Mouse (Mus musculus): ENCODE results near the gene Gm4969. TPM values are rescaled to one million over a fixed set of nuclear protein-coding genes. Genes with fewer than 3 reads are reported as not detected.
"Not testable (repeated sequence)": the region's sequence is repeated elsewhere in the genome, so short reads cannot be mapped to it uniquely, and the experiment has no call there.

Gm4969 gene
- polyA plus RNA-seq, 1 experiment = not detected

DNA sequence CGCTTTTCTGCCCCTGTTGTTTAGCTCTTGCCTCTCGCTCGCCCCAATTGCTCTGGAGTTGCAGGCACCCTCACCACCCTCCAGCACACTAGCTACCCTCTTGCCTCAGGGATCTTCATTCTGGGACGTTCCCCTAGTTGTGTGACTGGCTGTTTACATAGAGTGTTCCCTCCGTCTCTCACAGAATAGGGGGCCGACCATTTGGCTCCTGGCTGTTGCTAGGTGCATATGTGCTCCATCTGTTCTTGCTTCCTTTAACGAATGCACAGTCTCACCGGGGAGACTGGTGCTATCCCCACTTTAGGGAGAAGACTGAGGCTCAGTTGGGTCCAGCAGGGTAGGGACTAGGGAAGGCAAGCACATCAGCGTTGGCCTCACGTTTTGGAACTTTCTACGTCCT lies 40.4 kb upstream of the Gm4969 start:
- no peak for TF ChIP-seq POLR2A (IDR thresholded peaks at IDR 0.05; ENCODE audit: borderline replicate concordance, extremely low read depth, low read depth, low read length)
- no peak for TF ChIP-seq CTCF (IDR thresholded peaks at IDR 0.05; ENCODE audit: insufficient read depth, low read length)
- H3K4me1 ChIP-seq (ENCODE audit: control insufficient read depth, insufficient read depth, low read length) = no peaks in the 10 kb centered on the region; the same call in none of the 2 replicates
- no peak overlapping the region for H3K4me3 ChIP-seq (replicated peaks; ENCODE audit: extremely low read depth, low read depth, low read length)
- no peak for DNase-seq
- 69% methylated on average over 11 of the region's 11 CpGs for WGBS

GRCm38 (mm10) chr7:19157160-19157800 lies 39.1 kb upstream of the Gm4969 start:
- TF ChIP-seq POLR2A (IDR thresholded peaks at IDR 0.05; ENCODE audit: borderline replicate concordance, extremely low read depth, low read depth, low read length) (no peak), CTCF (IDR thresholded peaks at IDR 0.05; ENCODE audit: insufficient read depth, low read length) (peak; percentile 65)
- WGBS = 5% methylated on average over 30 of the region's 30 CpGs
- peak; percentile 90 for DNase-seq
- no peak overlapping the region for H3K4me3 ChIP-seq (replicated peaks; ENCODE audit: extremely low read depth, low read depth, low read length)
- no peaks in the 10 kb centered on the region; the same call in none of the 2 replicates for H3K4me1 ChIP-seq (ENCODE audit: control insufficient read depth, insufficient read depth, low read length)

DNA sequence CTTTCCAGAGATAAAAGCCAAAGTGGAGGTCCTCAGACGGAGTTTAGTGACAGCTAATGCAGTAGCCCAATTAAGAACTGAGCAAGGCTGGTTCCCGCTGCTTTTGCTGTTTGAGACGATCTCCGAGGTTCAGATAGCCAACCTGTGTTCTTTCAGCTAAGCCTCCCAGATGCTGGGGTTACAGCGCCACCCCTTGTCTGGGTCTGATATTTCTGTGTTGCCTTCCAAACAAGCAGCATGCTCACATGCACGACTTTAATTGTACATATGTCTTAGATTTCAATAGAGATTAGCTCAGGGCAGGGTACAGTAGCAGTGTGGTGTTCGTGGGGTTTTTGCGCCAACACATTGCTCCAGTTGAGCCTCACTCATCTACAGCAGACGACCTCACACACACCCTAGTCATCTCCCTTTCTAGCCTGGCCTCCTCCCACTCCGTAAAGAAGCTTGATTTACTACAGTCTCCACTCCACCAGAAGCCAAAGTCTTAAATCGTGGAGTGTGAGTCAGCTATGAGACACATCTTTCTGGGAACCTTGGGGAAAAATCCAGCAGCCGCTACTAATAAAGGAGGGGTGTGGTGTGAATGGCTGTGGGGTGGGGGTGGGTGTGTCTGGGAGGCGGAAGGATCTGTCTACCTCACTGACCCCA lies 37.8 kb upstream of the Gm4969 start:
- TF ChIP-seq POLR2A (IDR thresholded peaks at IDR 0.05; ENCODE audit: borderline replicate concordance, extremely low read depth, low read depth, low read length) (no peak), CTCF (IDR thresholded peaks at IDR 0.05; ENCODE audit: insufficient read depth, low read length) (no peak)
- no peak overlapping the region for H3K4me3 ChIP-seq (replicated peaks; ENCODE audit: extremely low read depth, low read depth, low read length)
- no peak for DNase-seq
- H3K4me1 ChIP-seq (ENCODE audit: control insufficient read depth, insufficient read depth, low read length) = no peaks in the 10 kb centered on the region; the same call in none of the 2 replicates
- 67% methylated on average over 13 of the region's 13 CpGs for WGBS

DNA sequence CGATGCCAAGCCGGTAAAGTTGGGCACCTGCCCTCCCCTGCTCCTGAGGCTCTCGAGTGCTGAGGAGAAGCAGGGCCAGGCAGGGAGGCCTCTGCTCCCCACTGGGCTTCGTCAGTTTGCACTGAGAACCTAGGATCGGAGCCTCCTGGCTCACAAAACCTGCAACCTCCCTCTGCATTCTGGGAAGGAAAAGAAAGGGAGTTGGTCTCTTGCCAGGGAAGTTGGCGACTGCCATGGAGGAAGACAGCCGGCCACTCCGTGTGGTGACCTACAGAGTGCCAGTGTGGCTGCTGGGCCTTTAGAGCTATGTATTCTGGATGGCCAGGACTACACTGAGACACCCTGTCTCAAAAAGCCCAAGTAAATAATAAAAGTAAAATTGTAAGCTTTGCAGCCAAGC lies 36.6 kb upstream of the Gm4969 start:
- Histone ChIP-seq H3K4me1 (ENCODE audit: control insufficient read depth, insufficient read depth, low read length) (no peaks in the 10 kb centered on the region; the same call in none of the 2 replicates), H3K4me3 (replicated peaks; ENCODE audit: extremely low read depth, low read depth, low read length) (no peak overlapping the region)
- DNase-seq = no peak
- TF ChIP-seq POLR2A (IDR thresholded peaks at IDR 0.05; ENCODE audit: borderline replicate concordance, extremely low read depth, low read depth, low read length) (no peak), CTCF (IDR thresholded peaks at IDR 0.05; ENCODE audit: insufficient read depth, low read length) (no peak)
- 73% methylated on average over 8 of the region's 8 CpGs for WGBS

- not testable (repeated sequence) for DNase-seq; H3K4me3 ChIP-seq (replicated peaks; ENCODE audit: extremely low read depth, low read depth, low read length); H3K4me1 ChIP-seq (ENCODE audit: control insufficient read depth, insufficient read depth, low read length)
- WGBS = 84% methylated on average over 10 of the region's 10 CpGs
These were observed 33.0 kb upstream of the Gm4969 start for GRCm38 (mm10) chr7:19151121-19151520.

- under 1% methylated on average over 24 of the region's 24 CpGs for WGBS
- peak; percentile 96 for DNase-seq
- H3K4me3 ChIP-seq (replicated peaks; ENCODE audit: extremely low read depth, low read depth, low read length) = peak within 1 kb of the TSS; percentile 94
These were observed 31.5 kb upstream of the Gm4969 start, which contains the start of gene Snrpd2 for GRCm38 (mm10) chr7:19149626-19150025. Snrpd2 (plus strand) TSS chr7:19149722.

DNA sequence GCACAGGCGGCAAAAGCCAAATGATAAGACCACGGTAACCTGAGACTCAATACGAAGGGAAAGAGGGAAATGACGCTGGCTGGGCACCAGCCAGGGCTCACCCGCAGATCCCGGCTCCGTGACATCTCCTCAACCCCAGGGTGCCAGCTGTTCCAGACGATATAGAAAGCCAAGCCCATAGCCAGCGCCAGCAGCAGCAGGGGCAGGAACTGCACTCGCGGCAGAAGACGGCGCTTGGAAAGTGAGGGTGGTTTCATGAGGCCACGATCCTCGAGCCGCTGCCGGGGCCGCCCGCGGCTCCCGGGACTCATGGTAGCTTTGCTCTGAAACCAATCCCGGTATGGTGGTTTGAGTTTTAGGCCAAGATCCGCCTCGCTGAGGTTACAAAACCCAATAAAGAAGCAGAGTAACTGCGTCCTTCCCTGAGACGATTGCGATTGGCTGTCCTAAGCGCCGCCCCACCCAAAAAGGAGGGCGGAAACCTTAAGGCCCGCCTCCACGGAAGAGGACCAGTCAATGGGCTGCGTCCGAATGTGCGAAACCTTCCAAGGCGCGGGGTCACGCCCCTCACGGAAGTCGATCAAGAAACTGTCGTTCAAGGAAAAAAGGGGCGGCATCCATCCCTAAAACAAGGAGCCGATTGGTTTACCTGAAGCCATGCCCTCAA lies 30.8 kb upstream of the Gm4969 start, which contains the start of gene Qpctl:
Gene Qpctl, minus strand, starts transcription at position 417 of the 667 bp plus-strand sequence.
- TF ChIP-seq CTCF (IDR thresholded peaks at IDR 0.05; ENCODE audit: insufficient read depth, low read length) (no peak), POLR2A (IDR thresholded peaks at IDR 0.05; ENCODE audit: borderline replicate concordance, extremely low read depth, low read depth, low read length) (peak; percentile 48; the same call in 1 of the 2 replicates)
- Histone ChIP-seq H3K4me3 (replicated peaks; ENCODE audit: extremely low read depth, low read depth, low read length) (peak within 1 kb of the TSS; percentile 94), H3K4me1 (ENCODE audit: control insufficient read depth, insufficient read depth, low read length) (peaks cover 4% of the 10 kb centered on the region; the same call in 1 of the 2 replicates)
- WGBS = under 1% methylated on average over 43 of the region's 43 CpGs
- DNase-seq = peak; percentile 97

More at GRCm38 (mm10) chr7:19149626-19150025, 31.5 kb upstream of the Gm4969 start, which contains the start of gene Snrpd2:
- TF ChIP-seq CTCF (IDR thresholded peaks at IDR 0.05; ENCODE audit: insufficient read depth, low read length) = no peak
- TF ChIP-seq POLR2A (IDR thresholded peaks at IDR 0.05; ENCODE audit: borderline replicate concordance, extremely low read depth, low read depth, low read length) = peak; percentile 73; the same call in 1 of the 2 replicates
- H3K4me1 ChIP-seq (ENCODE audit: control insufficient read depth, insufficient read depth, low read length) = peaks cover 4% of the 10 kb centered on the region; the same call in 1 of the 2 replicates

- peak overlapping the region; percentile 79 for H3K4me3 ChIP-seq (replicated peaks; ENCODE audit: extremely low read depth, low read depth, low read length)
These were observed 30.2 kb upstream of the Gm4969 start for GRCm38 (mm10) chr7:19148180-19148874.

More at GRCm38 (mm10) chr7:19148180-19148874, 30.2 kb upstream of the Gm4969 start:
- DNase-seq = no peak
- peaks cover 4% of the 10 kb centered on the region; the same call in 1 of the 2 replicates for H3K4me1 ChIP-seq (ENCODE audit: control insufficient read depth, insufficient read depth, low read length)
- 7% methylated on average over 20 of the region's 20 CpGs for WGBS
- TF ChIP-seq POLR2A (IDR thresholded peaks at IDR 0.05; ENCODE audit: borderline replicate concordance, extremely low read depth, low read depth, low read length) = no peak
- no peak for TF ChIP-seq CTCF (IDR thresholded peaks at IDR 0.05; ENCODE audit: insufficient read depth, low read length)

Measured in lung, adult 2 months (tissue).